Mouse (Mus musculus): ENCODE results near the gene Mrpl38. TPM values are rescaled to one million over a fixed set of nuclear protein-coding genes. Genes with fewer than 3 reads are reported as not detected.
"Not testable (repeated sequence)": the region's sequence is repeated elsewhere in the genome, so short reads cannot be mapped to it uniquely, and the experiment has no call there.

The Mrpl38 gene
- polyA plus RNA-seq, 1 experiment from 2014 or later, result 94.8 TPM

GRCm38 (mm10) chr11:116126261-116126660 lies 12.4 kb downstream of the Mrpl38 start:
- ATAC-seq (ENCODE audit: insufficient read depth, low FRiP score, low read depth), result no peak
- Histone ChIP-seq H3K4me2 (no peak overlapping the region), H3K27me3 (replicated peaks) (no peaks in the 10 kb centered on the region), H3K4me1 (peaks cover 29% of the 10 kb centered on the region), H3K9ac (no peak overlapping the region), H3K36me3 (peaks cover 21% of the 10 kb centered on the region), H3K4me3 (replicated peaks) (no peak overlapping the region), H3K27ac (no peak overlapping the region), H3K9me3 (no peaks in the 10 kb centered on the region)
- 91% methylated on average over 15 of the region's 15 CpGs for WGBS

GRCm38 (mm10) chr11:116121731-116122245 lies 16.9 kb downstream of the Mrpl38 start:
- H3K9me3 ChIP-seq; ATAC-seq (ENCODE audit: insufficient read depth, low FRiP score, low read depth); H3K4me2 ChIP-seq; H3K9ac ChIP-seq; H3K4me3 ChIP-seq (replicated peaks); H3K27ac ChIP-seq; H3K4me1 ChIP-seq; H3K27me3 ChIP-seq (replicated peaks): not testable (repeated sequence)
- H3K36me3 ChIP-seq, result peaks cover 21% of the 10 kb centered on the region
- WGBS, result 95% methylated on average over 8 of the region's 8 CpGs

GRCm38 (mm10) chr11:116117819-116118218 lies 20.8 kb downstream of the Mrpl38 start:
- Histone ChIP-seq H3K4me1 (no peaks in the 10 kb centered on the region), H3K36me3 (peaks cover 3% of the 10 kb centered on the region; the same call in 1 of the 2 replicates), H3K27ac (no peak overlapping the region), H3K9me3 (no peaks in the 10 kb centered on the region), H3K27me3 (replicated peaks) (no peaks in the 10 kb centered on the region), H3K4me3 (replicated peaks) (no peak overlapping the region), H3K9ac (no peak overlapping the region), H3K4me2 (no peak overlapping the region)
- ATAC-seq (ENCODE audit: insufficient read depth, low FRiP score, low read depth), result no peak

DNA sequence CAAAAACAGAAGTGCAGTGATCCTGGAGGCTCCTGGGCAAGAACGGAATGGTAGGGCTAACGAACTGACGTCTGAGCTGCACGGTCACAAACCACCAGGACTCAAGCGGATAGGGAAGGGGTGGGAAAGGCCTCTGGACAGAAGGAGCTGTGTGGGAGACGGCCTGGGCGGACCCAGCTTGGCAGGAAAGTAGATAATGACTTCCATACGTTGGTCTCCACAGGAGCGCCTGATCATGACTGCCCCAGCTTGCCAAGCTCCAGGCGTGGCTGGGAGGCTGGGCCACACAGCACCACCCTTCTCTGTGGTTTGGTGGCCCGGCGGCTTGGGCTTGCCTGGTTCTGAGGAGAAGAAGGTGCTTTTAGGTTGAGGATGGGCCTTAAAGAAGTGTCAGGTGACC lies 21.4 kb downstream of the Mrpl38 start:
- no peak for ATAC-seq (ENCODE audit: insufficient read depth, low FRiP score, low read depth)
- no peak overlapping the region for H3K9ac ChIP-seq
- H3K27ac ChIP-seq, result no peak overlapping the region
- no peaks in the 10 kb centered on the region for H3K27me3 ChIP-seq (replicated peaks)
- H3K36me3 ChIP-seq, result no peaks in the 10 kb centered on the region
- H3K4me2 ChIP-seq, result no peak overlapping the region
- no peaks in the 10 kb centered on the region for H3K9me3 ChIP-seq
- H3K4me3 ChIP-seq (replicated peaks), result no peak overlapping the region
- WGBS, result 72% methylated on average over 12 of the region's 12 CpGs
- no peaks in the 10 kb centered on the region for H3K4me1 ChIP-seq

DNA sequence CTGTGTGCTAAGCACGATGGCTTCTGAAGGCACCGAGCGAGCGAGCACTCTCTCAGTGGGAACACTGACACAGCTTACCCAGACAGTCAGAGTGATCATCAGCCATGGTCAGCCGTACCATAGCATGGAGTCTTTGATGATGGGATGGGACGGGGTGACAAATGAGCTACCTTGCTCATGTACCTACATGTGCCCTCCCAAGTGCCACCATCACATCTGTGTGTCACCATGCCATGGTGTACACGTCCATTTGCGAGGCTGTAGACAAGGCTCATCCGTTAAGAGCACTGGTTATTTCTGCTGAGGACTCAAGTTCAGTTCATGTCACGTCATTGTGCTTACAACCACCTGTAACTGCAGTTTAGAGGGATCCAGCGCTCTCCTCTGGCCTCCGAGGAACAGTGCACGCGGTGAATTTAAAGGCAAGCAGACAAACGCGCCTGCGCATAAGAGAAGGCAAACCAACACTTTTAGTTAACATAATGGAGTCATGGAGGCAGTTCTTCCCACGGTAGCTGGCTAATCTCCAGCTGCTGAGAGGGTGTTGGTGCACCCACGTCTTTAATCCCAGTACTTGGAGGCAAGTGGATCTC lies 27.0 kb downstream of the Mrpl38 start:
- WGBS, result 86% methylated on average over 19 of the region's 19 CpGs
- H3K4me1 ChIP-seq, result peaks cover 37% of the 10 kb centered on the region
- no peak overlapping the region for H3K9ac ChIP-seq
- H3K9me3 ChIP-seq, result no peaks in the 10 kb centered on the region
- H3K27me3 ChIP-seq (replicated peaks), result peaks cover 28% of the 10 kb centered on the region
- H3K4me3 ChIP-seq (replicated peaks), result no peak overlapping the region
- H3K4me2 ChIP-seq, result no peak overlapping the region
- no peak for ATAC-seq (ENCODE audit: insufficient read depth, low FRiP score, low read depth)
- no peak overlapping the region for H3K27ac ChIP-seq
- H3K36me3 ChIP-seq, result no peaks in the 10 kb centered on the region

- no peak overlapping the region for H3K4me3 ChIP-seq (replicated peaks)
- no peak overlapping the region for H3K9ac ChIP-seq
- no peak for ATAC-seq (ENCODE audit: insufficient read depth, low FRiP score, low read depth)
- H3K9me3 ChIP-seq, result no peaks in the 10 kb centered on the region
- H3K27ac ChIP-seq, result no peak overlapping the region
- H3K27me3 ChIP-seq (replicated peaks), result peaks cover 28% of the 10 kb centered on the region
- no peak overlapping the region for H3K4me2 ChIP-seq
- WGBS, result 82% methylated on average over 4 of the region's 4 CpGs
- H3K4me1 ChIP-seq, result peaks cover 43% of the 10 kb centered on the region
- no peaks in the 10 kb centered on the region for H3K36me3 ChIP-seq
Measured at GRCm38 (mm10) chr11:116111067-116111466, 27.6 kb downstream of the Mrpl38 start.

DNA sequence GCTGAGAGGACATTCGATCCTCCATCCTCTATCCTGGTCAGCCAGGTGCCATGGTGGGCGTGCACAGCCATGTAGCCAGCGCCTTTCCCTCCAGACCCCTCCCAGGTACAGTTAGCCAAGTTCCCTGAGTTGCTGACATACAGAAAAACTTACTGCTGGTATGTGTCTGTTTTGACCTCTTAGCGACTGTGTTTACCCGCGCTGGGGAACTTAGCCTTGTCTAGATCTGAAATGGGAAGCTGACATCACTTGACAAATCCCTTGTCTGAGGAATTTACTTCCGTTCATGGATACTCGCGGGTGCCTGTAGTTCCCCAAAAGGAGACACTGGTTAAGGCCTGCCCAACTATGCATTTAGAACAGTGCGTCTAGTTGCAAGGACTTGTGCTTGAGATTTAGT lies 28.1 kb downstream of the Mrpl38 start:
- no peak for ATAC-seq (ENCODE audit: insufficient read depth, low FRiP score, low read depth)
- Histone ChIP-seq H3K27me3 (replicated peaks) (peaks cover 28% of the 10 kb centered on the region), H3K9me3 (no peaks in the 10 kb centered on the region), H3K36me3 (no peaks in the 10 kb centered on the region; the same call in 1 of the 2 replicates), H3K4me1 (peaks cover 48% of the 10 kb centered on the region), H3K27ac (peak overlapping the region; percentile 8; the same call in 1 of the 2 replicates), H3K4me3 (replicated peaks) (peak overlapping the region; percentile 57), H3K4me2 (peak overlapping the region; percentile 91), H3K9ac (peak overlapping the region; percentile 40; the same call in 1 of the 2 replicates)
- 19% methylated on average over 10 of the region's 10 CpGs for WGBS

DNA sequence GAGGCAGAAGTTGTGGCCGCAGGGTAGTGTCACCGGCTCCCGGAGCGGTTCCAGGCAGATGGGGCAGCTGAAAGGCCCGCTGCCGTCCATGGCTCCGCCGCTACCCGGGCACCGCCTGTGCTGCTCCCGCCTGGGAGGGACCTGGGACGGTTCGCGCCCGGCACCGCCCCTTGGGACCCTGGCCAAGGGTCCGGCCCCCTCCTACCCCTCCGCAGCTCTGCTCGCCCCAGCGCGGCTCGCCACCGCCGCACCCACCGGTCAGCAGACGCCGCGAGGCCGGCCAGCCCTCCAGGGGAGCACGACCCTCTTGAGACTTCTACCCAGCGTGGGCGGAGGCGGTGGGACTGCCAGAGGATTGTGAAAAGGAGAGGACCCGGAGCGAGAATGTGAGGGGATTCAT lies 28.5 kb downstream of the Mrpl38 start:
- Histone ChIP-seq H3K4me2 (peak overlapping the region; percentile 91), H3K27me3 (replicated peaks) (peaks cover 28% of the 10 kb centered on the region), H3K36me3 (no peaks in the 10 kb centered on the region; the same call in 1 of the 2 replicates), H3K9me3 (no peaks in the 10 kb centered on the region), H3K27ac (peak overlapping the region; percentile 8; the same call in 1 of the 2 replicates), H3K9ac (peak overlapping the region; percentile 40; the same call in 1 of the 2 replicates), H3K4me1 (peaks cover 51% of the 10 kb centered on the region), H3K4me3 (replicated peaks) (peak overlapping the region; percentile 57)
- ATAC-seq (ENCODE audit: insufficient read depth, low FRiP score, low read depth), result peak; percentile 41
- 2% methylated on average over 30 of the region's 35 CpGs for WGBS

DNA sequence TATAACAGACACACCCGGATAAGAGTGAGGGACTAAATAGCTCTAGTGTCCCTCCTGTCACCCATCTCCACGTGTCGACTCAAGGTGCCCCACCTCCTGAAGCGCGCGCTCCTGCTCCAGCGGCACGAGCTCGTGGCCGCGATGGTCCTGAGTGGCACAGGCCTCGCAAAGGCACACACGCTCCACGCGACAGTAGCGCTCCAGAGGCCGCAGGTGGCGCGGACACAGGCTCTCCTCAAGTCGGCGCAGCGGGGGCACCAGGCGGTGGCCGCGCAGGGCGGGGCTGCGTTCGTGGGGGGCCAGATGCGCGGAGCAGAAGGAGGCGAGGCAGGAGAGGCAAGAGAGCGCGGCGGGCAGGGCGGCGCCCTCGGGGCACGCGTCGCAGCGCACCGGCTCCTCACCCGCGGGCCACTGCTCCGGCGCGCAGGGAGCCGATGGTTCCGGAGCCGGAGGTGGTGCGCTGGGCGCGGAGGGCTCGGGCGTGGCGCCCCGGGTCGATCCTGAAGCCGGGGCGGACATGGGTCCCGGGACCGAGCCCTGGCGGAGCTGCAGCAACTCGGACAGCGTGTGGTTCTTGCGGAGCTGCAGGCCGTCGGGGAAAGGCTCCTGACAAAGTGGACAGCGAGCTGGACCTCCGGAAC lies 29.1 kb downstream of the Mrpl38 start:
- peak overlapping the region; percentile 91 for H3K4me2 ChIP-seq
- WGBS, result 1% methylated on average over 64 of the region's 70 CpGs
- no peaks in the 10 kb centered on the region for H3K9me3 ChIP-seq
- peak overlapping the region; percentile 40; the same call in 1 of the 2 replicates for H3K9ac ChIP-seq
- H3K27me3 ChIP-seq (replicated peaks), result peaks cover 28% of the 10 kb centered on the region
- peaks cover 52% of the 10 kb centered on the region for H3K4me1 ChIP-seq
- peak overlapping the region; percentile 8 for H3K27ac ChIP-seq
- 0 out of 2 replicates have a peak, but pooled peaks have one; percentile 11 for ATAC-seq (ENCODE audit: insufficient read depth, low FRiP score, low read depth)
- peak overlapping the region; percentile 57 for H3K4me3 ChIP-seq (replicated peaks)
- H3K36me3 ChIP-seq, result no peaks in the 10 kb centered on the region; the same call in 1 of the 2 replicates

GRCm38 (mm10) chr11:116108464-116109137 lies 30.1 kb downstream of the Mrpl38 start:
- Histone ChIP-seq H3K36me3 (no peaks in the 10 kb centered on the region; the same call in 1 of the 2 replicates), H3K9ac (0 out of 2 replicates have a peak overlapping the region, but pooled peaks have one; percentile 7), H3K27ac (peak overlapping the region; percentile 2; the same call in 1 of the 2 replicates), H3K4me1 (peaks cover 62% of the 10 kb centered on the region), H3K9me3 (no peaks in the 10 kb centered on the region), H3K27me3 (replicated peaks) (peaks cover 28% of the 10 kb centered on the region), H3K4me3 (replicated peaks) (peak overlapping the region; percentile 57), H3K4me2 (peak overlapping the region; percentile 91)
- no peak for ATAC-seq (ENCODE audit: insufficient read depth, low FRiP score, low read depth)
- 12% methylated on average over 23 of the region's 23 CpGs for WGBS

GRCm38 (mm10) chr11:116107777-116108285 lies 30.8 kb downstream of the Mrpl38 start:
- H3K4me2 ChIP-seq, result peak overlapping the region; percentile 91
- no peaks in the 10 kb centered on the region for H3K9me3 ChIP-seq
- ATAC-seq (ENCODE audit: insufficient read depth, low FRiP score, low read depth), result no peak
- H3K4me1 ChIP-seq, result peaks cover 69% of the 10 kb centered on the region
- WGBS, result 36% methylated on average over 19 of the region's 19 CpGs
- no peaks in the 10 kb centered on the region; the same call in 1 of the 2 replicates for H3K36me3 ChIP-seq
- H3K9ac ChIP-seq, result no peak overlapping the region
- peaks cover 28% of the 10 kb centered on the region for H3K27me3 ChIP-seq (replicated peaks)
- H3K27ac ChIP-seq, result peak overlapping the region; percentile 48; the same call in 1 of the 2 replicates
- peak overlapping the region; percentile 57 for H3K4me3 ChIP-seq (replicated peaks)
